Mouse (Mus musculus): ENCODE results near the gene Ucn3.
A peak's percentile ranks its signal among the peaks of the same experiment; 100 is the strongest.

Ucn3 gene

GRCm38 (mm10) chr13:3892601-3893000, 52.5 kb downstream of the Ucn3 start:
- peak; percentile 19 for DNase-seq (ENCODE audit: low spot score)

- peak; percentile 16 for DNase-seq (ENCODE audit: low spot score)
Measured at GRCm38 (mm10) chr13:3891479-3892087, 53.6 kb downstream of the Ucn3 start.
